Mouse (Mus musculus) heart, postnatal 0 days (tissue): ENCODE results near the gene Dnah1. TPM values are rescaled to one million over a fixed set of nuclear protein-coding genes. Genes with fewer than 3 reads are reported as not detected.

Experiments
- ATAC-seq: fragments of 200-750 bp; cut with Nextera tagmentation; 2 replicates; pipeline ENCODE4 v1.8.0; 2017; ENCODE audit warnings: low read depth, moderate number of reproducible peaks, moderate library complexity; ENCODE audit not compliant: insufficient read depth
- DNase-seq: peaks from one replicate; pipeline ENCODE4 v3.0.0-alpha.2; 2016; ENCODE audit warnings: low spot score
- H3K27ac ChIP-seq: fragments of 300-500 bp; sonication (generic); 2 replicates; pipeline ENCODE4 v1.5.1; 2014; ENCODE audit warnings: low read depth, mild to moderate bottlenecking
- H3K27me3 ChIP-seq: fragments of 300-500 bp; sonication (generic); 2 replicates; pipeline ENCODE4 v1.6.1; 2014; ENCODE audit warnings: low read length, mixed read lengths; ENCODE audit not compliant: control insufficient read depth, insufficient read depth
- H3K36me3 ChIP-seq: fragments of 300-500 bp; sonication (generic); replicated peaks from 2 replicates; pipeline ENCODE4 v1.6.1; 2014; ENCODE audit warnings: low read length, mixed read lengths; ENCODE audit not compliant: control insufficient read depth, insufficient read depth
- H3K4me1 ChIP-seq: fragments of 300-500 bp; sonication (generic); 2 replicates; pipeline ENCODE4 v1.6.1; 2014; ENCODE audit warnings: antibody characterized with exemption; ENCODE audit not compliant: control insufficient read depth, insufficient read depth
- H3K4me2 ChIP-seq: fragments of 300-500 bp; sonication (generic); 2 replicates; pipeline ENCODE4 v1.6.1; 2014; ENCODE audit warnings: low read depth, mild to moderate bottlenecking, low read length, moderate library complexity
- H3K4me3 ChIP-seq: fragments of 300-500 bp; sonication (generic); 2 replicates; pipeline ENCODE4 v1.5.1; 2014; ENCODE audit warnings: low read depth, low read length
- H3K9ac ChIP-seq: fragments of 300-500 bp; sonication (generic); replicated peaks from 2 replicates; pipeline ENCODE4 v1.6.1; 2014; ENCODE audit warnings: low read depth, low read length, mixed read lengths
- H3K9me3 ChIP-seq: fragments of 300-500 bp; sonication (generic); replicated peaks from 2 replicates; pipeline ENCODE4 v1.6.1; 2016; ENCODE audit warnings: low read length; ENCODE audit not compliant: control insufficient read depth
- CTCF ChIP-seq: IDR thresholded peaks from 2 replicates; pipeline ENCODE4 v1.5.1; 2016; ENCODE audit warnings: antibody characterized with exemption, control low read depth, low read depth
- EP300 ChIP-seq: IDR thresholded peaks from 2 replicates; pipeline ENCODE4 v1.6.1; 2016; ENCODE audit warnings: antibody characterized with exemption, low read depth
- WGBS: fragments of 180-500 bp; shearing (Covaris S2); extraction: QIAGEN DNeasy Blood & Tissue Kit; methylation state at CpG from one replicate; pipeline ENCODE4 v1.1.7; 2014; 5-methylcytosine and 5-hydroxymethylcytosine counted together
- polyA plus RNA-seq: library from polyadenylated mRNA; unstranded; fragments of >200 nt; fragmentation: Nextera tagmentation; extraction: Ambion mirVana; gene quantifications from 2 replicates; pipeline ENCODE4 v1.2.1, GENCODE M21; 2015
- total RNA-seq: library from RNA; depleted of rRNA; stranded (reverse); fragments of >200 nt; gene quantifications from 2 replicates; pipeline ENCODE4 v1.2.3, GENCODE M21; 2014; ENCODE audit warnings: low replicate concordance; rRNA removed

Gene Dnah1
- total and polyA plus RNA-seq, 2 experiments from 2014 or later, result 0.08 to 0.10 TPM

- ATAC-seq, result no peak
- H3K4me1 ChIP-seq, result peaks cover 19% of the 10 kb centered on the region
- H3K4me3 ChIP-seq, result no peak overlapping the region
- H3K9ac ChIP-seq, result no peak overlapping the region
- H3K4me2 ChIP-seq, result no peak overlapping the region
- H3K27ac ChIP-seq, result peak overlapping the region; percentile 77
- H3K27me3 ChIP-seq, result no peaks in the 10 kb centered on the region
- no peaks in the 10 kb centered on the region for H3K9me3 ChIP-seq
- no peak for DNase-seq
- TF ChIP-seq EP300 (peak; percentile 78; the same call in 1 of the 2 replicates), CTCF (no peak)
- 33% methylated on average over 8 of the region's 8 CpGs for WGBS
- peaks cover 22% of the 10 kb centered on the region for H3K36me3 ChIP-seq
These were observed 109.8 kb downstream of the Dnah1 start for GRCm38 (mm10) chr14:31213868-31214267.

DNA sequence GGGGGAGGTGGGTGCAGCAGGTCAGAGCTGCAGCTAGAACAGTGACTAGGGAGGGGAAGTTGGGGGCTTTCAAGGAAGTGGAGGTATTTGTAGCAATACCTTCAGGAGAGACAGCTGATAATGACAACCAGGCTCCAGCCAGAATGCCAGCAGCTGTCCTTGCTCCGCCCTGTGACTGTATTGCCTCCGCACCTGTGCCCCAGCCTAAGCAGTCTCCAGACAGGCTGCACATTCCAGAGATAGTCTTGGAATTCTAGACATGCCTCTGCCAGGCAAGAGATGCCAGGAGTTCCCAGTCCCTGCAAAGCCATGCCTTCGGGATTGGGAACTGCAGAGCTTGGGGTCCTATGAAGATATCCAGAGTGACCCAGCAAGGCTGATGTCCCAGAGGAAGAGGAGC, 111.2 kb downstream of the Dnah1 start:
- ATAC-seq (no peak), DNase-seq (no peak)
- peak overlapping the region; percentile 87 for H3K4me2 ChIP-seq
- TF ChIP-seq EP300, result no peak
- no peak for TF ChIP-seq CTCF
- H3K27ac ChIP-seq, result peak overlapping the region; percentile 77
- peaks cover 22% of the 10 kb centered on the region for H3K36me3 ChIP-seq
- no peaks in the 10 kb centered on the region for H3K27me3 ChIP-seq
- peak overlapping the region; percentile 26 for H3K9ac ChIP-seq
- H3K4me1 ChIP-seq, result peaks cover 20% of the 10 kb centered on the region
- H3K9me3 ChIP-seq, result no peaks in the 10 kb centered on the region
- H3K4me3 ChIP-seq, result no peak overlapping the region
- 38% methylated on average over 3 of the region's 3 CpGs for WGBS

DNA sequence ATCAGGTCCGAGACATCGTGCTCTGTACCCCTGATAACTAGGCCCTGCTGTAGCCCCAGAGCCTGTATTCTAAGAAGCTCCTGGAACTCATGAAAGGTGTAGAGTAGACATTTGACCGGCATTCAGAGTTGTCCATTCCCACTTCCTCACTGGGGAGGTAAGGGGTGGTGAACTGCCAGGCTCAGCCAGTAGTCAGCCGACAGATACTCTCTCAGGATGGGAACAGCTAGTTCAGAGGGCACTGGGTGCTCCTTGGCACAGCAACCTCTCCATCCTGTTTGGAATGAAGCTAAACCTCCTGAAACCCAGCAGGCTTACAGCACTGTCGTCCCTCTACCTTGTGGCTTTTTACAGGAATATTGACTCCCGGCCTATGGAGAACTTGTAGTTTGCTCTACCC, 111.8 kb downstream of the Dnah1 start:
- Histone ChIP-seq H3K27ac (peak overlapping the region; percentile 77), H3K4me3 (peak overlapping the region; percentile 76), H3K9me3 (no peaks in the 10 kb centered on the region), H3K9ac (peak overlapping the region; percentile 26), H3K36me3 (peaks cover 22% of the 10 kb centered on the region), H3K4me2 (peak overlapping the region; percentile 87), H3K27me3 (no peaks in the 10 kb centered on the region), H3K4me1 (peaks cover 20% of the 10 kb centered on the region)
- 53% methylated on average over 6 of the region's 6 CpGs for WGBS
- ATAC-seq (no peak), DNase-seq (no peak)
- no peak for TF ChIP-seq CTCF
- TF ChIP-seq EP300, result peak; percentile 2; the same call in 1 of the 2 replicates

Other genes starting within 250 kb of the Dnah1 start
- 12.7 and 28.8 TPM in 2 replicates for gene Smim4, start 194.9 kb downstream of the Dnah1 start, total RNA-seq
- 194 and 207 TPM in 2 replicates for gene Smim4, start 194.9 kb downstream of the Dnah1 start, polyA plus RNA-seq
- gene Nt5dc2, start 192.8 kb downstream of the Dnah1 start, total RNA-seq, result 212 and 269 TPM in 2 replicates
- 146 and 158 TPM in 2 replicates for gene Nt5dc2, start 192.8 kb downstream of the Dnah1 start, polyA plus RNA-seq
- 75.3 and 90.4 TPM in 2 replicates for gene Stab1, start 155.3 kb downstream of the Dnah1 start, total RNA-seq
- gene Stab1, start 155.3 kb downstream of the Dnah1 start, polyA plus RNA-seq, result 24.0 and 25.4 TPM in 2 replicates
- gene Tnnc1, start 115.6 kb downstream of the Dnah1 start, total RNA-seq, result 2,939 and 3,145 TPM in 2 replicates
- gene Tnnc1, start 115.6 kb downstream of the Dnah1 start, polyA plus RNA-seq, result 7,680 and 7,748 TPM in 2 replicates
- gene Nisch, start 107.0 kb downstream of the Dnah1 start, total RNA-seq, result 292 and 338 TPM in 2 replicates
- gene Nisch, start 107.0 kb downstream of the Dnah1 start, polyA plus RNA-seq, result 162 and 171 TPM in 2 replicates
- gene Sema3g, start 106.0 kb downstream of the Dnah1 start, total RNA-seq, result 4.4 and 12.7 TPM in 2 replicates
- gene Sema3g, start 106.0 kb downstream of the Dnah1 start, polyA plus RNA-seq, result 0.75 and 0.90 TPM in 2 replicates
- 2.1 and 7.4 TPM in 2 replicates for gene Phf7, start 72.6 kb downstream of the Dnah1 start, total RNA-seq
- 11.7 and 12.5 TPM in 2 replicates for gene Phf7, start 72.6 kb downstream of the Dnah1 start, polyA plus RNA-seq
- 51.1 and 64.0 TPM in 2 replicates for gene Bap1, start 72.4 kb downstream of the Dnah1 start, total RNA-seq
- 34.2 and 38.6 TPM in 2 replicates for gene Bap1, start 72.4 kb downstream of the Dnah1 start, polyA plus RNA-seq
- 34.0 and 51.2 TPM in 2 replicates for gene Capn7, start 12.7 kb upstream of the Dnah1 start, total RNA-seq
- gene Capn7, start 12.7 kb upstream of the Dnah1 start, polyA plus RNA-seq, result 32.3 and 33.8 TPM in 2 replicates
- 10.2 and 14.2 TPM in 2 replicates for gene Sh3bp5, start 112.2 kb upstream of the Dnah1 start, total RNA-seq
- 37.6 and 43.4 TPM in 2 replicates for gene Sh3bp5, start 112.2 kb upstream of the Dnah1 start, polyA plus RNA-seq
- 7.4 and 12.1 TPM in 2 replicates for gene Eaf1, start 170.5 kb upstream of the Dnah1 start, total RNA-seq
- gene Eaf1, start 170.5 kb upstream of the Dnah1 start, polyA plus RNA-seq, result 6.5 TPM in 2 replicates
- 9.0 and 21.7 TPM in 2 replicates for gene Mettl6, start 171.1 kb upstream of the Dnah1 start, total RNA-seq
- gene Mettl6, start 171.1 kb upstream of the Dnah1 start, polyA plus RNA-seq, result 23.3 and 26.6 TPM in 2 replicates